Mouse (Mus musculus): ENCODE data around the gene Kcne2.

- TF ChIP-seq CTCF (IDR thresholded peaks at IDR 0.05; ENCODE audit: low read depth, low read length): no peak
- TF ChIP-seq POLR2A (IDR thresholded peaks at IDR 0.05; ENCODE audit: insufficient read depth, low read length): no peak
- TF ChIP-seq EP300 (IDR thresholded peaks at IDR 0.05; ENCODE audit: insufficient read depth, low read depth, low read length): no peak
These were observed 44.5 kb upstream of the Kcne2 start for GRCm38 (mm10) chr16:92247700-92248099.
